Mouse (Mus musculus): Measurements from ENCODE around the gene Hagh.

The Hagh gene

DNA sequence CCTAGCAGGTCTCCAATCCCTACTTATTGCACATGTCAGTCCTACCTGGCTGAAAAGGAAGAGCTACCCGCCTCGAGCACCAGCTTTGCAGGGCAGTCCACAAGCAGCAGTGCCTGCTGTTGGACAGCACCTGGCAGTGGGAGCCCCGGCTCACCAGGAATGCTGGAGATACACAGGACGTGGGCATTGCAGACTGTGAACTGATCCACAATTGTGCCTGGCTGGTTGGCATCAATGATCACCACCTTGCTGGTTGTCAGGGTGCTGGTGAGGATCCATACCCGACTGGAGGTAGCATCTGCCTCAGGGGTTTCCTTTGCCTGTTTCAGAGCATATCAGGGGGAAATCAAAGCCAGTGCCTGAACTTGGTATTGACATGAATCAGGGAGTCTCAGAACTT lies 62.2 kb downstream of the Hagh start:
- no peak for DNase-seq (ENCODE audit: low spot score in 2 of 2)

DNA sequence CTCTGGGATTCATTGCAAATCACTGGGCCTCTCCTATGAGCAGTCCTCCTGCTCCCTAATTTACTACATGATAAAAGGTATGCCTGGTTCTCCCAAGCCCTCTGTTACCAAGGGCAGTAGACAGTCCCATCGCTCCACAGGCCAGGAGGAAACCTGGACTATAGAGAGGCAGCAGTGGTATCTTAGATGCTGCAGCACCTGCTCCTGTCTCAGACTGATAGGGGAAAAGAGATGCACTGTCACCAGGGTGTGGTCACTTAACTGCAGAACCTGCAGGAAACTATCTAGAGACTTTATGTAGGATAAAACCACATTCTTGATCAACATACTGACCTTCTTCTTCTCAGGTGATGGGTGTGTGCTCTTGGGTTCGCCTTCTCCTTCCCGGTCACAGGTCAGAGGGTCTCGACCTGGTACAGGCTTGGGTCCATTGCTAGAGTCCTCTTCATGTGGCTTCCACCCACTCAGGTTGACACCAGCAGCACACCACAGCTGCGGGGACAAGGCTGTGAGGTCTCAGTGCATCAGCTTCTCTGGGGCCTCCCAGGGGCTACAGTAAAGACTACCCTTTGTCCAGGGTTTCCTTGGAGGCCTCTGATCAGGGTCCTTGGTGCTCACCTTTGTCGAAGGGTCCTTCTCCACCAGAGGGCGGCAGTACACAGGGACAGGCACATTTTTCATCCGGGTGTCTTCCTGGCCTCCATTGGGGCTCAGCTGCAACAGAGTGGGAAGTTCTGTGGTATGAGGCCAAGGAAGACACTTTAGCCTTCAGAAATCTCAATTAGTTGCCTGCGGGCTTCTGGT lies 62.9 kb downstream of the Hagh start:
- peak; percentile 46 to 65 for DNase-seq (ENCODE audit: low spot score in 2 of 2)

DNA sequence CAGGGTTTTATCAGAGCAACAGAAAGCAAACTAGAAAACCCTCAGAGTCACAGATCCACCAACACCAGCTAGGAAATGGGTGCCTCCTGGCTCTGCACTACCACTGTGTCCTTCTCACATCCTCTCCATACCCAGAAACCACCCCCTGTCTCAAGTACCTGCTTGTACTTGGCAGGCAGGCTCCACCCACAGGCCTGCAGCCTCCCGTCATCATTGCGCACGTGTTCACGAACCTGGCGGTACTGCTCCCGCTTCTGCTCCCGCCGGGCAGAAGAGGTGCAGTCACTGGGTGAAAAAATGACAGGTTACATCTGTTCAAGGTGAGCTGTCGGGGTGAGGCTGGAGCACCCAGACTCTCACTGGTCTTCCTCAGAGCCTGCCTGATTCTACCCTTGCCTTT lies 63.8 kb downstream of the Hagh start:
- DNase-seq (ENCODE audit: low spot score in 2 of 2), result no peak

DNA sequence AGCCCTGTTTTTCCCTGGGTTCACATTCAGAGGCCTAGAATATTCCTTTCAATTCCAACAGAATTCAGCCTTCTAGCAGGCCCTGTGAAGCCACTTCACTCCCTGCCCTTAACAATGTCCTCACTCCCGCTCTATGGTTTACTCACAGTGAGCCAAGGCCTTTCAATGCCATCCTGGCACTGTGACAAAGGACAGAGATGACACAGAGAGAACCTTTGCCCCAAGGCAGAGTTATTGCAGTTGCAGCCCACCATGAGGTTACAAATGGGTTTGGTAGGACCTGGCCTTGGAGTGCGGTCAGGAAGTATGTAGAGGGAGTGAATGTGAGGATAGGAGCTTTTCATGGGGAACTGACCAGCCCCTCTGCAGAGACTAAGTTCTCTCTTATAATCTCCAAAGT lies 67.6 kb downstream of the Hagh start:
- DNase-seq (ENCODE audit: low spot score in 2 of 2), result no peak

DNA sequence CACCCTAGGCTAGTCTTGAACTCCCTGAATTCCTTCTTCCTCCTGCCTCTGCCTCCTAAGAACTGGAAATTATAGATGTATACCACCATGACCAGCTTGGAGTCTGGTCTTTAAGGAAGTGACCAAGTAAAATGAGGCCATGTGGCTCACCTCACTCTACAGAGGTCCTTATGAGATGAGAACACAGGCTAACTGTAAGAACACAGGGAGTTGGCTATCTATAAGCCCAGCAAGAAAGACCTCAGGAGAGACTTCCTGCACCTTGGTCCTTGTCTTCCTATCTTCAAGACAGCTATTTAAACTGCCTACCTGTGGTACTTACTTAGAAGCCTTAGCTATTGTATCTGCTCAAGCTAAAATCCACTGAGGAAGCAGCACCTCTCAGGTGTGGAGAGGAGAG lies 74.0 kb downstream of the Hagh start:
- no peak for DNase-seq (ENCODE audit: low spot score in 2 of 2)

All from spleen, postnatal 14 days (tissue).